Mouse (Mus musculus) embryonic facial prominence, embryonic 12.5 days (tissue): ENCODE results near the gene Cd70. TPM values are rescaled to one million over a fixed set of nuclear protein-coding genes. Genes with fewer than 3 reads are reported as not detected.
A peak's percentile ranks its signal among the peaks of the same experiment; 100 is the strongest.

Experiments
- ATAC-seq: fragments of 200-750 bp; cut with Nextera tagmentation; 2 replicates; pipeline ENCODE4 v1.8.0; 2017; ENCODE audit not compliant: insufficient number of reproducible peaks, insufficient read depth, low FRiP score, low TSS enrichment
- H3K27ac ChIP-seq: fragments of 300-500 bp; sonication (generic); 2 replicates; pipeline ENCODE4 v1.5.1; 2016; ENCODE audit warnings: mild to moderate bottlenecking
- H3K27me3 ChIP-seq: fragments of 300-500 bp; sonication (generic); 2 replicates; pipeline ENCODE4 v1.6.1; 2016; ENCODE audit warnings: mild to moderate bottlenecking, moderate library complexity
- H3K36me3 ChIP-seq: fragments of 300-500 bp; sonication (generic); 2 replicates; pipeline ENCODE4 v1.6.1; 2016; ENCODE audit warnings: mild to moderate bottlenecking
- H3K4me1 ChIP-seq: fragments of 300-500 bp; sonication (generic); 2 replicates; pipeline ENCODE4 v1.6.1; 2016
- H3K4me2 ChIP-seq: fragments of 300-500 bp; sonication (generic); replicated peaks from 2 replicates; pipeline ENCODE4 v1.6.1; 2016; ENCODE audit warnings: mild to moderate bottlenecking, moderate library complexity
- H3K4me3 ChIP-seq: fragments of 300-500 bp; sonication (generic); 2 replicates; pipeline ENCODE4 v1.5.1; 2016; ENCODE audit warnings: mild to moderate bottlenecking
- H3K9ac ChIP-seq: fragments of 300-500 bp; sonication (generic); 2 replicates; pipeline ENCODE4 v1.6.1; 2016; ENCODE audit warnings: mild to moderate bottlenecking, moderate library complexity
- H3K9me3 ChIP-seq: fragments of 300-500 bp; sonication (generic); 2 replicates; pipeline ENCODE4 v1.6.1; 2016; ENCODE audit warnings: mild to moderate bottlenecking, moderate library complexity
- WGBS: fragments of 180-500 bp; shearing (Covaris S2); methylation state at CpG from one replicate; pipeline ENCODE4 v1.1.7; 2016; 5-methylcytosine and 5-hydroxymethylcytosine counted together
- polyA plus RNA-seq: library from polyadenylated mRNA; unstranded; fragments of >200 nt; fragmentation: Nextera tagmentation; extraction: Ambion mirVana; gene quantifications from 2 replicates; pipeline ENCODE4 v1.2.1, GENCODE M21; 2016

The Cd70 gene
- polyA plus RNA-seq, 1 experiment from 2014 or later = 0.19 TPM

DNA sequence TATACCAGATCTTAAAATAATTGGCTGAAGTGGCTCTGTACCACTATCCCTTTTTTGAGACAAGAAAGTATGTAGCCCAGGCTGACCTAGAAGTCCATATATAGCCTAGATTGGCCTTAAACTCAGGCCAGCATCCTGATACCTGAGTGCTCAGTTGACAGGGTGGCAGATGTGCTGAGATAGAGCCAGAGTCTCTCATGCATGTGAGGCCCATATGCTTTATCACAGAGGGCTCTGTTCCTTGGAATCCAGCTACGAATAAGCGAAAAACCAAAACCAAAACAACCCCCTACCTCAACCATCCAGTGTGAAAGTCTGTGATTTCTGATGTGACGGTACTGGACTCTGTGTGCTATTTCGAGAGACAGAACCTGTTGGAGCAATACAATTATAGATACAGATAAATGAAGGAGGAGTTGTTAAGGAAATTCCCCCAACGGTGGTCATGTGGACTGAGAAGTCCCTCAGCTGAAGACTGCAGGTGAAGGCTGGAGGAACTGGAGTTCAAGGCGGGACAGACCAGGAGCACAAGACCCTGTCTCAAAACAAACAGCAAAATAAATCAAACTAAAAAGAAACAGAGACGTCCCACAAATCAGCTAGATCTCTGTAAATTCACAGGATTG, 41.4 kb downstream of the Cd70 start:
- WGBS = 81% methylated on average over 7 of the region's 7 CpGs
- no peaks in the 10 kb centered on the region for H3K36me3 ChIP-seq
- no peak overlapping the region for H3K27ac ChIP-seq
- no peak overlapping the region for H3K4me2 ChIP-seq
- no peak overlapping the region for H3K9ac ChIP-seq
- H3K4me3 ChIP-seq = no peak overlapping the region
- H3K9me3 ChIP-seq = no peaks in the 10 kb centered on the region
- no peaks in the 10 kb centered on the region for H3K27me3 ChIP-seq
- H3K4me1 ChIP-seq = peaks cover 13% of the 10 kb centered on the region; the same call in 1 of the 2 replicates
- ATAC-seq = no peak

- no peak overlapping the region for H3K4me3 ChIP-seq
- no peak overlapping the region for H3K27ac ChIP-seq
- 87% methylated on average over 5 of the region's 5 CpGs for WGBS
- no peak overlapping the region for H3K9ac ChIP-seq
- no peaks in the 10 kb centered on the region for H3K36me3 ChIP-seq
- H3K4me2 ChIP-seq = peak overlapping the region; percentile 82; the same call in 1 of the 2 replicates
- peaks cover 13% of the 10 kb centered on the region; the same call in 1 of the 2 replicates for H3K4me1 ChIP-seq
- no peak for ATAC-seq
- no peaks in the 10 kb centered on the region for H3K9me3 ChIP-seq
- no peaks in the 10 kb centered on the region for H3K27me3 ChIP-seq
Observed at GRCm38 (mm10) chr17:57107064-57107463, 42.5 kb downstream of the Cd70 start.

GRCm38 (mm10) chr17:57106035-57106368, 43.6 kb downstream of the Cd70 start:
- Histone ChIP-seq H3K4me1 (peaks cover 13% of the 10 kb centered on the region; the same call in 1 of the 2 replicates), H3K4me3 (peak overlapping the region; percentile 64), H3K4me2 (peak overlapping the region; percentile 82), H3K27ac (no peak overlapping the region), H3K9ac (peak overlapping the region; percentile 75; the same call in 1 of the 2 replicates), H3K27me3 (no peaks in the 10 kb centered on the region), H3K36me3 (no peaks in the 10 kb centered on the region), H3K9me3 (no peaks in the 10 kb centered on the region)
- ATAC-seq = no peak
- 5% methylated on average over 9 of the region's 9 CpGs for WGBS

DNA sequence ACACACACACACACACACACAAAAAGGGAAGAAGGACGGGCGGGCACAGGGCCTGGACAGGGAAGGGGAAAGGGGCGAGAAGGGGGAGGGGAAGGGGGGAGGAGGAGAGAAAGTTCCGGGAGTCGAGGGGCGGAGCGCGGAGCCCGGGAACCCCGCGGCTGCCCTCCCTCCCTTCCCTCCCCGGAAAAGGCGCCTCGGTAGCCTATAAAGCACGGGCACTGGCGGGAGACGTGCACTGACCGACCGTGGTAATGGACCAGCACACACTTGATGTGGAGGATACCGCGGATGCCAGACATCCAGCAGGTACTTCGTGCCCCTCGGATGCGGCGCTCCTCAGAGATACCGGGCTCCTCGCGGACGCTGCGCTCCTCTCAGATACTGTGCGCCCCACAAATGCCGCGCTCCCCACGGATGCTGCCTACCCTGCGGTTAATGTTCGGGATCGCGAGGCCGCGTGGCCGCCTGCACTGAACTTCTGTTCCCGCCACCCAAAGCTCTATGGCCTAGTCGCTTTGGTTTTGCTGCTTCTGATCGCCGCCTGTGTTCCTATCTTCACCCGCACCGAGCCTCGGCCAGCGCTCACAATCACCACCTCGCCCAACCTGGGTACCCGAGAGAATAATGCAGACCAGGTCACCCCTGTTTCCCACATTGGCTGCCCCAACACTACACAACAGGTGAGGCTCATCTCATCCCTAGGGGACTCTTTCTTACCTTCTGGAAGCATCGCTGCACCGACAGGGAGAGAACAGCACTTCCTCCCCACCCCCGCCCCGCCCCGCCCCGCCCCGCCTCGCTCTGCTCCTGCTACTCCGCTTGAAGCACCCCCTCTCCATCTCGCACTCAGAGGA, 44.2 kb downstream of the Cd70 start, which contains the start of gene Tnfsf9:
Tnfsf9 (plus strand) TSS at position 145 of the 854 bp plus-strand sequence.
- no peaks in the 10 kb centered on the region for H3K36me3 ChIP-seq
- H3K27me3 ChIP-seq = no peaks in the 10 kb centered on the region
- 1% methylated on average over 54 of the region's 61 CpGs for WGBS
- peak within 1 kb of the TSS; percentile 82 for H3K4me2 ChIP-seq
- H3K4me3 ChIP-seq = peak within 1 kb of the TSS; percentile 64
- peak within 1 kb of the TSS; percentile 75 for H3K9ac ChIP-seq
- H3K9me3 ChIP-seq = no peaks in the 10 kb centered on the region
- H3K27ac ChIP-seq = 0 out of 2 replicates have a peak within 1 kb of the TSS, but pooled peaks have one; percentile 36
- peak; percentile 65 for ATAC-seq
- peaks cover 13% of the 10 kb centered on the region; the same call in 1 of the 2 replicates for H3K4me1 ChIP-seq

- H3K4me1 ChIP-seq = peaks cover 13% of the 10 kb centered on the region; the same call in 1 of the 2 replicates
- H3K27ac ChIP-seq = no peak overlapping the region
- 37% methylated on average over 4 of the region's 4 CpGs for WGBS
- H3K27me3 ChIP-seq = no peaks in the 10 kb centered on the region
- H3K4me3 ChIP-seq = peak overlapping the region; percentile 64
- peak overlapping the region; percentile 82 for H3K4me2 ChIP-seq
- no peaks in the 10 kb centered on the region for H3K36me3 ChIP-seq
- no peaks in the 10 kb centered on the region for H3K9me3 ChIP-seq
- ATAC-seq = peak; percentile 24; the same call in 1 of the 2 replicates
- no peak overlapping the region for H3K9ac ChIP-seq
Observed at GRCm38 (mm10) chr17:57104496-57104895, 45.1 kb downstream of the Cd70 start.

- Histone ChIP-seq H3K27me3 (no peaks in the 10 kb centered on the region), H3K9ac (no peak overlapping the region), H3K36me3 (no peaks in the 10 kb centered on the region), H3K27ac (no peak overlapping the region), H3K4me2 (no peak overlapping the region), H3K9me3 (no peaks in the 10 kb centered on the region), H3K4me1 (peaks cover 13% of the 10 kb centered on the region; the same call in 1 of the 2 replicates), H3K4me3 (no peak overlapping the region)
- ATAC-seq = no peak
- 59% methylated on average over 2 of the region's 2 CpGs for WGBS
Observed at GRCm38 (mm10) chr17:57102276-57102675, 47.3 kb downstream of the Cd70 start.

DNA sequence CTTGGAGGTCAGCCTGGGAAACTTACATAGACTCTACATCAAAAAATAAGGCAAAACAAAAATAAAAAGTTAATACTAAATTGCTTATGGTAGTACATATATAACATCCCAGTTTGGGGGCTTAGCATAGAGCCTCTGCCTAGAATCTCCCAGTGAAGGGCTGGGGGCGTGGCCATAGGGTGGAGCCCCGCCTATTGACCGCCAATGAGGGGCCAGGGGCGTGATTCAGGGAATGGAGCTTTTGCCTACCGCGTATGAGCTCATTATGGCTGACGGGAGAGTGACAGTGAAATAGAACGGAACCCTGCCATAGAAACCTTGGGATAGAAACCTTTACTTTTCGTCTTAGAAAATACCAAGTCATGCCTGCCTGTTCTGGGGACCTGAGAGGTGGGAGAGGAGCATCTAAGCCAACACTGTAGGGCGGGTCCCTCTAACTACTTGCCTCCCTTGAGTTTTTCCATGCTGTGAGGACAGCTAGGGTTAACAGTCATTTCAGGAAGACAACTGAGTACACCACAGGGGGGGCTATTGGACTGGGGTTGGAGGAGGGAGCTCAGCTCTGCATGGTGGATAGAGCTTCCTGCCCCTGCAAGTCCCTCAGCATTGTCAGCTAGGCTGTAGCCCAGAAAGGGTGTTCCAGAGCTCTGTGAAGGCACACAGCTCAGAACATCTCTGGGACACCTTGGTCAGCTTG, 49.8 kb downstream of the Cd70 start:
- no peak for ATAC-seq
- Histone ChIP-seq H3K36me3 (no peaks in the 10 kb centered on the region), H3K27ac (no peak overlapping the region), H3K9ac (no peak overlapping the region), H3K27me3 (no peaks in the 10 kb centered on the region; the same call in 1 of the 2 replicates), H3K4me3 (no peak overlapping the region), H3K4me2 (no peak overlapping the region), H3K4me1 (peaks cover 6% of the 10 kb centered on the region; the same call in 1 of the 2 replicates), H3K9me3 (no peaks in the 10 kb centered on the region)
- 5% methylated on average over 10 of the region's 10 CpGs for WGBS

DNA sequence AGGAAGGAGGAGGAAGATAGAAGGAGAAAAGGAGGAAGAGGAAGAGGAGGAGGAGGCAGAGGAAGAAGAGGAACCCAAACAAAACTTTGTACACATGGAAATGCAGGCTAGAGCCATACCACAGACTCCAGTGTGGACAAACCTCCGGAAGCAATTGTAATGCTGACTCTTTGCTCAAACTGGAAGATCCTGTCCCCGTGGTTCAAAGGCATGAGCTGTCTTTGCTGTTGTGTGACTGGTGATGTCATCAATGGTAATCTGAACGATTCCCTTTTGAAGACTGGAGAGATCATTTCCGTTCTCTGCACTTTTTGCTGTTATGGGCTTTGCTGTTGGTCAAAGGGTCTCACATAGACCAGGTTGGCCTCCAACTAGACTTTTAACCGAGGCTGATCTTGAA, 51.3 kb downstream of the Cd70 start:
- Histone ChIP-seq H3K27me3 (no peaks in the 10 kb centered on the region; the same call in 1 of the 2 replicates), H3K36me3 (no peaks in the 10 kb centered on the region), H3K27ac (no peak overlapping the region), H3K4me1 (no peaks in the 10 kb centered on the region), H3K4me2 (no peak overlapping the region), H3K9ac (no peak overlapping the region), H3K9me3 (0 out of 2 replicates have a peak, but pooled peaks cover 3% of the 10 kb centered on the region), H3K4me3 (no peak overlapping the region)
- WGBS = 87% methylated on average over 5 of the region's 5 CpGs
- no peak for ATAC-seq

GRCm38 (mm10) chr17:57096623-57096920, 53.0 kb downstream of the Cd70 start:
- no peak overlapping the region for H3K27ac ChIP-seq
- H3K4me1 ChIP-seq = no peaks in the 10 kb centered on the region
- no peak overlapping the region for H3K9ac ChIP-seq
- peak overlapping the region; percentile 12; the same call in 1 of the 2 replicates for H3K4me3 ChIP-seq
- 0 out of 2 replicates have a peak, but pooled peaks cover 3% of the 10 kb centered on the region for H3K9me3 ChIP-seq
- no peaks in the 10 kb centered on the region for H3K36me3 ChIP-seq
- 3% methylated on average over 11 of the region's 11 CpGs for WGBS
- peak overlapping the region; percentile 43 for H3K4me2 ChIP-seq
- ATAC-seq = peak; percentile 72; the same call in 1 of the 2 replicates
- H3K27me3 ChIP-seq = no peaks in the 10 kb centered on the region; the same call in 1 of the 2 replicates
